Mouse (Mus musculus) CH12.LX (cell line): ENCODE data around the gene Arrdc2. TPM values are rescaled to one million over a fixed set of nuclear protein-coding genes. Genes with fewer than 3 reads are reported as not detected.

Source experiments
- DNase-seq: peaks from one replicate; pipeline ENCODE4 v3.0.0-alpha.2; 2013; ENCODE audit errors: extremely low read depth
- H3K27ac ChIP-seq: 2 replicates; pipeline ENCODE4 v1.5.1; 2012; ENCODE audit warnings: low read depth, mild to moderate bottlenecking, control low read depth, moderate library complexity; ENCODE audit not compliant: insufficient read depth
- H3K27me3 ChIP-seq: replicated peaks from 2 replicates; pipeline ENCODE3; 2012; ENCODE audit warnings: inconsistent platforms
- H3K36me3 ChIP-seq, 2 experiments: replicated peaks in 1 of 2; 2 replicates each; pipeline versions ENCODE3 to v1.6.1; 2012; ENCODE audit warnings: inconsistent platforms in 1 of 2, low read length in 1 of 2, mild to moderate bottlenecking in 1 of 2, mixed read lengths in 1 of 2, moderate library complexity in 1 of 2; ENCODE audit not compliant: control insufficient read depth in 1 of 2, insufficient read depth in 1 of 2
- H3K4me1 ChIP-seq, 2 experiments: 2 replicates each; pipeline ENCODE4 v1.6.1; 2012; ENCODE audit warnings: inconsistent platforms in 1 of 2, moderate library complexity in 1 of 2; ENCODE audit not compliant: insufficient read depth in 2 of 2, control insufficient read depth in 1 of 2
- H3K4me2 ChIP-seq: 2 replicates; pipeline ENCODE4 v1.6.1; 2012; ENCODE audit warnings: low read depth, mild to moderate bottlenecking, control low read depth; ENCODE audit not compliant: poor library complexity, insufficient read depth, severe bottlenecking
- H3K4me3 ChIP-seq, 3 experiments: fragments of 150-350 bp in 1 of 3; sonication (generic) in 1 of 3; replicated peaks in 1 of 3; 2 replicates each; pipeline versions ENCODE3 to v1.5.1; 2011 to 2012; ENCODE audit warnings: low read depth in 2 of 3, low read length in 2 of 3, mild to moderate bottlenecking in 2 of 3, moderate library complexity in 2 of 3, control low read depth in 1 of 3, improper control_type of control experiment in 1 of 3, inconsistent platforms in 1 of 3, mixed read lengths in 1 of 3; ENCODE audit not compliant: poor library complexity in 1 of 3
- H3K79me2 ChIP-seq: replicated peaks from 2 replicates; pipeline ENCODE4 v1.6.1; 2012; ENCODE audit warnings: mild to moderate bottlenecking, moderate library complexity; ENCODE audit not compliant: control insufficient read depth, poor library complexity, insufficient read depth, severe bottlenecking; ENCODE audit errors: extremely low read depth
- H3K9ac ChIP-seq: 2 replicates; pipeline ENCODE4 v1.6.1; 2012; ENCODE audit warnings: low read depth, mild to moderate bottlenecking, control low read depth, moderate library complexity; ENCODE audit not compliant: insufficient read depth
- H3K9me3 ChIP-seq: replicated peaks from 2 replicates; pipeline ENCODE3; 2012; ENCODE audit warnings: low read length, inconsistent platforms, mixed read lengths
- BHLHE40 ChIP-seq: IDR thresholded peaks from 2 replicates; pipeline ENCODE4 v1.6.1; 2011; ENCODE audit warnings: mild to moderate bottlenecking, low read depth, low read length, improper control_type of control experiment
- CHD1 ChIP-seq: IDR thresholded peaks from 2 replicates; pipeline ENCODE4 v1.6.1; 2012; ENCODE audit warnings: low read depth, low read length, improper control_type of control experiment, inconsistent platforms
- CHD2 ChIP-seq: IDR thresholded peaks from 2 replicates; pipeline ENCODE4 v1.6.1; 2011; ENCODE audit warnings: low read length, improper control_type of control experiment
- CTCF ChIP-seq, 2 experiments: IDR thresholded peaks in 1 of 2; conservative IDR thresholded peaks in 1 of 2; 2 replicates each; pipeline ENCODE4 v1.5.1; 2011 to 2012; ENCODE audit warnings: low read depth in 2 of 2, low read length in 2 of 2, improper control_type of control experiment in 1 of 2, inconsistent platforms in 1 of 2, mild to moderate bottlenecking in 1 of 2, moderate library complexity in 1 of 2
- E2F4 ChIP-seq: IDR thresholded peaks from 2 replicates; pipeline ENCODE4 v1.6.1; 2011; ENCODE audit warnings: low read depth, low read length, improper control_type of control experiment; ENCODE audit not compliant: insufficient replicate concordance
- ELF1 ChIP-seq: IDR thresholded peaks from 2 replicates; pipeline ENCODE4 v1.6.1; 2014; ENCODE audit warnings: low read depth, mild to moderate bottlenecking, inconsistent platforms, low read length, improper control_type of control experiment
- ETS1 ChIP-seq: conservative IDR thresholded peaks from 2 replicates; pipeline ENCODE4 v1.6.1; 2012; ENCODE audit warnings: low read depth, mild to moderate bottlenecking, inconsistent platforms, low read length, improper control_type of control experiment, moderate library complexity
- GABPA ChIP-seq: IDR thresholded peaks from 2 replicates; pipeline ENCODE4 v1.6.1; 2012; ENCODE audit warnings: low read depth, low read length, improper control_type of control experiment, inconsistent platforms; ENCODE audit not compliant: insufficient replicate concordance
- HCFC1 ChIP-seq: IDR thresholded peaks from 2 replicates; pipeline ENCODE4 v1.6.1; 2012; ENCODE audit warnings: low read depth, mild to moderate bottlenecking, inconsistent platforms, low read length, improper control_type of control experiment
- IRF4 ChIP-seq: IDR thresholded peaks from 2 replicates; pipeline ENCODE4 v1.6.1; 2014; ENCODE audit warnings: low read depth, mild to moderate bottlenecking, inconsistent platforms, low read length, improper control_type of control experiment
- JUN ChIP-seq: IDR thresholded peaks from 2 replicates; pipeline ENCODE4 v1.6.1; 2011; ENCODE audit warnings: low read depth, mild to moderate bottlenecking, low read length, improper control_type of control experiment, moderate library complexity; ENCODE audit not compliant: insufficient read depth
- JUND ChIP-seq: conservative IDR thresholded peaks from 2 replicates; pipeline ENCODE4 v1.6.1; 2011; ENCODE audit warnings: low read depth, low read length, improper control_type of control experiment
- KAT2A ChIP-seq: IDR thresholded peaks from 2 replicates; pipeline ENCODE4 v1.6.1; 2012; ENCODE audit warnings: low read length, improper control_type of control experiment, inconsistent platforms; ENCODE audit not compliant: insufficient replicate concordance
- MAX ChIP-seq: IDR thresholded peaks from 2 replicates; pipeline ENCODE4 v1.6.1; 2011; ENCODE audit warnings: low read length, improper control_type of control experiment
- MAZ ChIP-seq: IDR thresholded peaks from 2 replicates; pipeline ENCODE4 v1.6.1; 2012; ENCODE audit warnings: low read depth, mild to moderate bottlenecking, inconsistent platforms, low read length, improper control_type of control experiment, moderate library complexity
- MXI1 ChIP-seq: IDR thresholded peaks from 2 replicates; pipeline ENCODE4 v1.6.1; 2011; ENCODE audit warnings: mild to moderate bottlenecking, low read depth, low read length, improper control_type of control experiment
- MYC ChIP-seq: IDR thresholded peaks from 2 replicates; pipeline ENCODE4 v1.6.1; 2011; ENCODE audit warnings: low read depth, mild to moderate bottlenecking, improper control_type of control experiment, low read length
- NELFE ChIP-seq: IDR thresholded peaks from 2 replicates; pipeline ENCODE4 v1.6.1; 2011; ENCODE audit warnings: low read depth, low read length, improper control_type of control experiment
- POLR2A ChIP-seq: IDR thresholded peaks from 2 replicates; pipeline ENCODE4 v1.6.1; 2011; ENCODE audit warnings: low read depth, mild to moderate bottlenecking, improper control_type of control experiment, low read length
- SIN3A ChIP-seq: IDR thresholded peaks from 2 replicates; pipeline ENCODE4 v1.6.1; 2012; ENCODE audit warnings: low read length, improper control_type of control experiment, inconsistent platforms
- SMC3 ChIP-seq: IDR thresholded peaks from 2 replicates; pipeline ENCODE4 v1.6.1; 2011; ENCODE audit warnings: low read depth, low read length, improper control_type of control experiment
- TBP ChIP-seq: conservative IDR thresholded peaks from 2 replicates; pipeline ENCODE4 v1.6.1; 2011; ENCODE audit warnings: low read depth, low read length, improper control_type of control experiment
- TCF12 ChIP-seq: IDR thresholded peaks from 2 replicates; pipeline ENCODE4 v1.6.1; 2014; ENCODE audit warnings: low read depth, mild to moderate bottlenecking, inconsistent platforms, low read length, improper control_type of control experiment
- UBTF ChIP-seq: IDR thresholded peaks from 2 replicates; pipeline ENCODE4 v1.6.1; 2012; ENCODE audit warnings: low read depth, mild to moderate bottlenecking, inconsistent platforms, low read length, improper control_type of control experiment, moderate library complexity
- ZC3H11A ChIP-seq: IDR thresholded peaks from 2 replicates; pipeline ENCODE4 v1.6.1; 2012; ENCODE audit warnings: low read depth, mild to moderate bottlenecking, inconsistent platforms, low read length, improper control_type of control experiment
- ZKSCAN1 ChIP-seq: IDR thresholded peaks from 2 replicates; pipeline ENCODE4 v1.6.1; 2012; ENCODE audit warnings: low read depth, inconsistent platforms, low read length, improper control_type of control experiment, borderline replicate concordance
- ZMIZ1 ChIP-seq: IDR thresholded peaks from 2 replicates; pipeline ENCODE4 v1.6.1; 2012; ENCODE audit warnings: low read depth, mild to moderate bottlenecking, inconsistent platforms, low read length, improper control_type of control experiment
- dilution Hi-C: fragments of 300-500 bp; cut with MboI; formaldehyde crosslinking; loops from 2 replicates; pipeline ENCODE4 v1.14.3; 2020; ENCODE audit warnings: low sequenced_read_pairs; ENCODE audit not compliant: extremely low pct_unique_long_range_greater_than_20kb, extremely low pct_ligation_motif_present
- in situ Hi-C: fragments of 300-500 bp; cut with MboI; formaldehyde crosslinking; loops from 3 replicates; pipeline ENCODE4 v1.14.3; 2019; ENCODE audit warnings: low sequenced_read_pairs, low pct_ligation_motif_present, low pct_unique_long_range_greater_than_20kb, mixed read lengths
- polyA plus RNA-seq: library from polyadenylated mRNA; unstranded; fragments of >175 nt; gene quantifications from 2 replicates; pipeline ENCODE4 v1.2.1, GENCODE M21; 2012; ENCODE audit warnings: low read depth; ENCODE audit not compliant: insufficient read length
- total RNA-seq, 2 experiments: library from RNA; depleted of rRNA; stranded (reverse); fragments of 300-350 nt in 1 of 2; fragments of >200 nt in 1 of 2; gene quantifications; 2 replicates each; pipeline ENCODE4 v1.2.3; 2012 to 2014

Arrdc2 gene
- total and polyA plus RNA-seq, 3 experiments = 5.6 to 8.0 (median 6.1) TPM

GRCm38 (mm10) chr8:70791975-70792691 is 47.4 kb downstream of the Arrdc2 start (continued):
- TF ChIP-seq TBP (0 out of 2 replicates have a peak, but pooled peaks have one; percentile 24), E2F4 (no peak), JUND (no peak), IRF4 (no peak), HCFC1 (peak; percentile 62), POLR2A (peak; percentile 86), ZC3H11A (no peak), CTCF (conservative IDR thresholded peaks at IDR 0.05 in 1 of 2, IDR thresholded peaks at IDR 0.05 in 1 of 2; ENCODE audit: low read depth in 2 of 2, low read length in 2 of 2) (no peak), ZKSCAN1 (no peak), CHD1 (no peak), MYC (no peak), KAT2A (no peak), NELFE (peak; percentile 79), MAZ (0 out of 2 replicates have a peak, but pooled peaks have one; percentile 37), CHD2 (no peak), ETS1 (no peak), MAX (peak; percentile 40; the same call in 1 of the 2 replicates), MXI1 (peak; percentile 84; the same call in 1 of the 2 replicates), BHLHE40 (no peak), JUN (no peak), SMC3 (no peak)

GRCm38 (mm10) chr8:70791294-70791701 is 48.2 kb downstream of the Arrdc2 start:
- no peak for TF ChIP-seq IRF4
- no peak; the same call in 1 of the 2 replicates for TF ChIP-seq SIN3A
- no peak for TF ChIP-seq MYC
- peak; percentile 72 for TF ChIP-seq ELF1
- TF ChIP-seq BHLHE40 = peak; percentile 42
- no peak for TF ChIP-seq TCF12
- TF ChIP-seq HCFC1 = peak; percentile 63
- no peak for TF ChIP-seq ZMIZ1
- TF ChIP-seq KAT2A = 0 out of 2 replicates have a peak, but pooled peaks have one; percentile 21
- no peak for TF ChIP-seq GABPA
- peak; percentile 45; the same call in 1 of the 2 replicates for TF ChIP-seq MAZ
- no peak for TF ChIP-seq CHD2
- TF ChIP-seq UBTF = no peak
- in situ Hi-C loops = no loop called here
- Histone ChIP-seq H3K79me2 (peaks cover 4% of the 10 kb centered on the region; the same call in 1 of the 2 replicates), H3K9me3 (no peaks in the 10 kb centered on the region), H3K27ac (peak overlapping the region; percentile 36), H3K27me3 (peaks cover 30% of the 10 kb centered on the region), H3K36me3 (peaks cover 37 to 45% of the 10 kb centered on the region in 2 experiments), H3K4me1 (peaks cover 15 to 28% of the 10 kb centered on the region in 2 experiments), H3K4me3 (peak overlapping the region; percentile 81 to 87 (median 82)), H3K4me2 (peak overlapping the region; percentile 48), H3K9ac (peak overlapping the region; percentile 92)
- DNase-seq = peak; percentile 82
- dilution Hi-C loops = no loop called here
